Mouse (Mus musculus) limb, embryonic 13.5 days (tissue): Measurements from ENCODE around the gene Rfc1. TPM values are rescaled to one million over a fixed set of nuclear protein-coding genes. Genes with fewer than 3 reads are reported as not detected.
"Not testable (repeated sequence)": the region's sequence is repeated elsewhere in the genome, so short reads cannot be mapped to it uniquely, and the experiment has no call there.

ENCODE experiments used
- ATAC-seq: fragments of 200-750 bp; cut with Nextera tagmentation; 2 replicates; pipeline ENCODE4 v1.8.0; 2017; ENCODE audit warnings: low read depth, moderate number of reproducible peaks, moderate TSS enrichment; ENCODE audit not compliant: low FRiP score
- H3K27ac ChIP-seq: fragments of 300-500 bp; sonication (generic); 2 replicates; pipeline ENCODE4 v1.5.1; 2015; ENCODE audit warnings: inconsistent platforms, mild to moderate bottlenecking, moderate library complexity
- H3K27me3 ChIP-seq: fragments of 300-500 bp; sonication (generic); 2 replicates; pipeline ENCODE4 v1.6.1; 2015; ENCODE audit warnings: mild to moderate bottlenecking, inconsistent platforms
- H3K36me3 ChIP-seq: fragments of 300-500 bp; sonication (generic); 2 replicates; pipeline ENCODE4 v1.6.1; 2015; ENCODE audit warnings: inconsistent platforms, mild to moderate bottlenecking, moderate library complexity
- H3K4me1 ChIP-seq: fragments of 300-500 bp; sonication (generic); 2 replicates; pipeline ENCODE4 v1.6.1; 2015; ENCODE audit warnings: inconsistent platforms
- H3K4me2 ChIP-seq: fragments of 300-500 bp; sonication (generic); replicated peaks from 2 replicates; pipeline ENCODE4 v1.6.1; 2015; ENCODE audit warnings: inconsistent platforms, mild to moderate bottlenecking, moderate library complexity
- H3K4me3 ChIP-seq: fragments of 300-500 bp; sonication (generic); 2 replicates; pipeline ENCODE4 v1.5.1; 2015; ENCODE audit warnings: moderate library complexity, mild to moderate bottlenecking, inconsistent platforms
- H3K9ac ChIP-seq: fragments of 300-500 bp; sonication (generic); 2 replicates; pipeline ENCODE4 v1.6.1; 2015; ENCODE audit warnings: mild to moderate bottlenecking, inconsistent platforms
- H3K9me3 ChIP-seq: fragments of 300-500 bp; sonication (generic); 2 replicates; pipeline ENCODE4 v1.6.1; 2016; ENCODE audit warnings: inconsistent platforms
- WGBS: fragments of 180-500 bp; shearing (Covaris S2); methylation state at CpG from one replicate; pipeline ENCODE4 v1.1.7; 2015; 5-methylcytosine and 5-hydroxymethylcytosine counted together
- polyA plus RNA-seq: library from polyadenylated mRNA; unstranded; fragments of >200 nt; fragmentation: Nextera tagmentation; extraction: Ambion mirVana; gene quantifications from 2 replicates; pipeline ENCODE4 v1.2.1, GENCODE M21; 2015

Gene Rfc1
- polyA plus RNA-seq, 1 experiment from 2014 or later, result 120 TPM

DNA sequence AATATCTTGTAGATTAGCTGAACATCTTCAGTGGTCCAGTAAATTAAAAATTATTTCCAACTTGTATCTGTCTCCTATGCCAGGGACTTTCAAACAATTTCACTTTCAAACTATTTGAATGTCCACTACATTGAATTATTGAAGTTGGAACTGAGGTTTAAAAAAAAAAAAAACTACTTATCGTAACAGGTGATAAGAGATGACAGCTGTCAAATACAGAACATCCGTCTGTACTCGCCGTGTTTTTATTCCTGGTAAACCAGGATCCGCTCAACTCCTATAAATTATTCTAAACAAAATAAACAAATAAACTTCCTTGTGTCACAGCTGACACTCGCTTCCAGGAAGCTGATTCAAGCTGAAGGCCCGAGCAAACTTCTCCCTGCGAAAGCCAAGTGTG lies 682 bp downstream of the Rfc1 start:
- WGBS, result 10% methylated on average over 8 of the region's 8 CpGs
- H3K4me2 ChIP-seq, result peak overlapping the region; percentile 83
- H3K9ac ChIP-seq, result peak overlapping the region; percentile 92
- no peak for ATAC-seq
- peaks cover 22% of the 10 kb centered on the region for H3K36me3 ChIP-seq
- peaks cover 4% of the 10 kb centered on the region; the same call in 1 of the 2 replicates for H3K9me3 ChIP-seq
- no peaks in the 10 kb centered on the region for H3K27me3 ChIP-seq
- H3K4me3 ChIP-seq, result peak overlapping the region; percentile 93
- no peak overlapping the region for H3K27ac ChIP-seq
- peaks cover 12% of the 10 kb centered on the region for H3K4me1 ChIP-seq

DNA sequence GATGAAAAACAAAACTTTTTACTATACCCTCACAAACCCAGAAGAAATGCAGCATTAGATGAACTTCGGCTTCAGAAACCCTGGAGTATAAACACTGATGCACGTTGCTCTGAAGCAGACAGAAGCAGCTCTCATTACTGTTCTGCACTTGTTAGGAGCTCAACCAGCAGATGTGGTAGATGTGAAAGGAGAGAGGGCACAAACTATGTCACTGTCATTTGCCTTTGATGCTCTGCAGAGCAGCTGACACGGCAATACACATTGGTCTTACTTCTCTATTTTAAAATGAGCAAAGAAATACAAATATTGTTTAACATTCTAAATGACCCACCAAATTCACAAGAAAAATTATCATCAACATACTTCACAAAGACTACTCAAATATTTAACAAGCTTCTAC lies 5.5 kb downstream of the Rfc1 start:
- no peak for ATAC-seq
- Histone ChIP-seq H3K27ac (no peak overlapping the region), H3K36me3 (peaks cover 22% of the 10 kb centered on the region), H3K4me3 (no peak overlapping the region), H3K4me1 (peaks cover 12% of the 10 kb centered on the region), H3K27me3 (no peaks in the 10 kb centered on the region), H3K4me2 (no peak overlapping the region), H3K9me3 (peaks cover 4% of the 10 kb centered on the region; the same call in 1 of the 2 replicates), H3K9ac (no peak overlapping the region)
- 86% methylated on average over 3 of the region's 3 CpGs for WGBS

DNA sequence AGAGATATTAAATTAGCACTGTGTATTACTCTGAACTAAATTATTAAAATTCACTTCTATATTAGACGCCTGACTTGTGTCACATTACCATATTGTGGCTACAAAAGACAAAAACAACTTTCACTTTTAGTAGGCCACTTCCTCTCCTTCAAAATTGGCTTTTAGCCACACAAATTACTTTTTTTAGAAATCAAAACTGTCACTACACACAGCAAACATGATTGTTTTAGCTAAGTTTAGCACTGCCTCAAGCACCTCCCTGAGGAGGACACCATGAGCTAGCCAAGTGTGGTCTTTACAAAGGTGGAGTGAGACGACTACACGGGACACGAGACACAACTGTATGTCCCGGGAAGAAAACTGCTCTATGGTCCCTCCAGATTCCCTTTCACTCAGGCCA lies 9.3 kb downstream of the Rfc1 start:
- no peaks in the 10 kb centered on the region for H3K27me3 ChIP-seq
- 82% methylated on average over 5 of the region's 5 CpGs for WGBS
- peaks cover 8% of the 10 kb centered on the region for H3K4me1 ChIP-seq
- no peaks in the 10 kb centered on the region for H3K9me3 ChIP-seq
- H3K4me3 ChIP-seq, result no peak overlapping the region
- H3K27ac ChIP-seq, result no peak overlapping the region
- no peak for ATAC-seq
- H3K4me2 ChIP-seq, result no peak overlapping the region
- H3K36me3 ChIP-seq, result peaks cover 2% of the 10 kb centered on the region; the same call in 1 of the 2 replicates
- no peak overlapping the region for H3K9ac ChIP-seq

DNA sequence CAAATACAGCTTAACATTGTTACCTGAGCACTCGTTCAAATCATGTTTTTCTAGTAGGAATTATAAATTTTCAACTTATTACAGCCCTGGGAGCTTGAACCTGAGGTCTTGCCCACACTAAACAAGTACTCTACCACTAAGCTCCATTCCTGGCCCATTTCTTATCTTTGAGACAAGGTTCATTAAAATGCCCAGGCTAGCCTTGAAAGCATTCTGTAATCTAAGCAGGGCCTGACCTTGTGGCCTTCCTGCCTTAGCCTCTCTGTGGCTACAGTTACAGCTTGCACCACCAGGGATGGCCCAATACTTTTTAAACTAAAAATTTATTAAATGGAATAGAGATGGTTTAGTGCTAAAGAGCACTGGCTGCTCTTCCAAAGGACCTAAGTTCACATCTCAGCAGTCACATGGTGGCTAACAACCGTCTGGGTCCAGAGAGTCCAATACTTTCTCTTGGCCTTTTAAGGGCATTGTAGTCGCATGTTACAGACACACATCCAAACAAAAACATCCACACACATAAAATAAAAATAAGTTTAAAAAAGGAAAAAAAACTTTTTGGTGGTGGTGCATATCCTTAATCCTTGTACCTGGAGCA lies 10.6 kb downstream of the Rfc1 start:
- H3K27ac ChIP-seq, result no peak overlapping the region
- H3K9ac ChIP-seq, result no peak overlapping the region
- no peak overlapping the region for H3K4me3 ChIP-seq
- ATAC-seq, result no peak
- no peaks in the 10 kb centered on the region for H3K9me3 ChIP-seq
- no peaks in the 10 kb centered on the region; the same call in 1 of the 2 replicates for H3K36me3 ChIP-seq
- H3K27me3 ChIP-seq, result no peaks in the 10 kb centered on the region
- 87% methylated on average over 3 of the region's 3 CpGs for WGBS
- H3K4me1 ChIP-seq, result peaks cover 8% of the 10 kb centered on the region
- no peak overlapping the region for H3K4me2 ChIP-seq

DNA sequence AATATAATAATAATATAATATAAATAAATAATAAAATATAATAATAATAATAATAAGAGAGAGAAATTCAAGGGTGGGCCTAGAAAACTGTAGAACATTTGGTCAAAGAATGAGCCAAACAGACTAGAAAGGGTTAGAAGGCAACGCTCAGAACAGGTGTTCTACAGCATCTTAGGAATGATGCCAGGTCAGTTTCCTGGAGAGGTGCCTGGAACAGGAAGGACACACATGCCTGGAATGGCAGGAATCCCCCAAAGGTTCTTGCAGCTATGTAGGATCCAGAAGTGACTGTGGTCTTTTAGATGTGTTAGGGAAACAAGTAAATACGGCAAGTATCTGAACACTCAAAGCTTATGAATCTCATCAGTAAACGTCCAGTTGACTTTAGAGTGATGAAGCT lies 11.2 kb downstream of the Rfc1 start:
- Histone ChIP-seq H3K4me2 (no peak overlapping the region), H3K9ac (no peak overlapping the region), H3K4me1 (peaks cover 8% of the 10 kb centered on the region), H3K9me3 (no peaks in the 10 kb centered on the region), H3K36me3 (peaks cover 1% of the 10 kb centered on the region), H3K27ac (no peak overlapping the region), H3K27me3 (no peaks in the 10 kb centered on the region), H3K4me3 (no peak overlapping the region)
- no peak for ATAC-seq
- WGBS, result 86% methylated on average over 3 of the region's 3 CpGs

DNA sequence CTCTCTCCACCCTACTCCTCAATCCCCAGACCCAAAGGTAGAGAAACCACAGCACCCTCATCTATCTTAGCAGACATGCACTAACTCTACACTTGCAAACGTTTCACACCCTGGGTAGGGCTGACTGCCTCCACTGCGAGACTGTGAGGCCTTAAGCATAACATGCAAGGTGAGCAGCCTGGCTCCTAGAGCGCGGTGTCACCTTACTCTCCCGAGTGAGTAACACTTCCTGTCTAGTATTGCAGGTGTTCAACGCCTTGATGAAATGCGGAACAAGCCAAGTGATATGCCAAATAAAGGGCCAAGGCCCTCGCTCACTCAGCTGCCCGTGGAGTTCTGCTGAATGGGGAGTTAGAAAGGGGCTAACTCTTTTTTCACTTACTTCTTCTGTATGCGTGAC lies 13.3 kb downstream of the Rfc1 start:
- H3K27ac ChIP-seq, result no peak overlapping the region
- no peak overlapping the region for H3K4me3 ChIP-seq
- H3K4me2 ChIP-seq, result no peak overlapping the region
- H3K9me3 ChIP-seq, result no peaks in the 10 kb centered on the region
- H3K4me1 ChIP-seq, result peaks cover 8% of the 10 kb centered on the region
- 47% methylated on average over 10 of the region's 10 CpGs for WGBS
- H3K27me3 ChIP-seq, result no peaks in the 10 kb centered on the region
- no peak overlapping the region for H3K9ac ChIP-seq
- ATAC-seq, result no peak
- H3K36me3 ChIP-seq, result peaks cover 20% of the 10 kb centered on the region

DNA sequence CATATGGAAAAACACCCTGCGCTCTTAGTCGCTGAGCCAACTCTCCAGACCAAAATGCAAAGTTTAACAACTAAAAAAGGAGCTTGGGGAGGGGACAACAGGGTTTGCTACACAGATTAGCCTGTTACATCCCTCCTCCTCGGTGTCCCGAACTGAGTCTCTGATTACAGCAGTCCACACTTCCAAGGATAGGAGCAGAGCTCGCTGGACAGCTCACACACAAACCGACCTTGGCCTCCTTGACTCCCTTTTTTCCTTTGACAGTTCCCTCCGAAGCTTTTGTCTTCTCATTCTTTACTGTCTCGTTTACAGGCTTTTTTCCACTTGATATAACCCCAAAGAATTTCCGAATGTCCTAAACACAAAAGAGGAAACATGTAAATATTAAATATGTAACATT lies 16.3 kb downstream of the Rfc1 start:
- H3K4me1 ChIP-seq, result peaks cover 8% of the 10 kb centered on the region
- 86% methylated on average over 9 of the region's 9 CpGs for WGBS
- no peak overlapping the region for H3K4me3 ChIP-seq
- peaks cover 47% of the 10 kb centered on the region for H3K36me3 ChIP-seq
- H3K4me2 ChIP-seq, result no peak overlapping the region
- H3K27ac ChIP-seq, result no peak overlapping the region
- no peaks in the 10 kb centered on the region for H3K9me3 ChIP-seq
- ATAC-seq, result no peak
- H3K9ac ChIP-seq, result no peak overlapping the region
- H3K27me3 ChIP-seq, result no peaks in the 10 kb centered on the region

DNA sequence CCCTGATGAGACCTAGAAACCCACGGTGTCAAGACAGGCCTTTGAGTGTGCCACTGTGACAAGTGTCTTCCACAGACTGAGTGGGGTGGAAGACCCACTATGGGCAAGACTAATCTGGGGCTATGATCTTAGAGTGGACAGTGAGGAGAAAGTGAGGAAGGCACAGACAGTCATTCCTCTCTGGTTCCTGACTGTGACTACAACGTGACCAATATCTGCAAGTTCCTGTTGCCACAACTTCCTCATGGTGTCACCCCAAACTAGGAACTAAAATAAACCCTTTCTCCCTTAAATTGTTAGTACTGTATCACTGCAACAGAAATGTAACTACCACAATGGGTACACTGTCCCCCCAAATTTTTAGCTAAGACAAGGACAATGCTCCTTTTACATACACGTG lies 26.6 kb downstream of the Rfc1 start:
- Histone ChIP-seq H3K27ac (no peak overlapping the region), H3K4me1 (no peaks in the 10 kb centered on the region), H3K4me2 (no peak overlapping the region), H3K9ac (no peak overlapping the region), H3K4me3 (no peak overlapping the region), H3K27me3 (no peaks in the 10 kb centered on the region), H3K36me3 (peaks cover 80% of the 10 kb centered on the region), H3K9me3 (no peaks in the 10 kb centered on the region)
- 93% methylated on average over 3 of the region's 3 CpGs for WGBS
- ATAC-seq, result no peak

DNA sequence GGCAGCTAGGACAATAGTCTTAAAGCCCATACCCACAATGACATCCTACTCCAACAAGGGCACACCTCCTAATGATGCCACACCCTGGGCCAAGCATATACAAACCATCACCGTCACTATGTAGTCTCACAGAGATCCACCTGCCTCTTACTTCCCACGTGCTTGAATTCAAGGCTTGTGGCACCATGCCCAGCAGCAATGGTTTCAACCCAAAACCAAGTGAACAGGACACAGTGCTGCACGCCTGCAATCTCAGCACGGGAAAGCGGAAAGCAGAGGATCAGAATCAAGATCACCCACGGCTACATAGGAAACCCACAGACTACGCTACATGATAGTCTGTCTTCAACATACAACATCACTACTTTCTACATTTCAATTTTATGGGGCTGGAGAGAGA lies 27.3 kb downstream of the Rfc1 start:
- peaks cover 76% of the 10 kb centered on the region for H3K36me3 ChIP-seq
- H3K27ac ChIP-seq, result no peak overlapping the region
- H3K4me2 ChIP-seq, result no peak overlapping the region
- WGBS, result 96% methylated on average over 7 of the region's 7 CpGs
- no peak overlapping the region for H3K9ac ChIP-seq
- no peak overlapping the region for H3K4me3 ChIP-seq
- ATAC-seq, result no peak
- H3K27me3 ChIP-seq, result no peaks in the 10 kb centered on the region
- H3K4me1 ChIP-seq, result no peaks in the 10 kb centered on the region
- no peaks in the 10 kb centered on the region for H3K9me3 ChIP-seq

DNA sequence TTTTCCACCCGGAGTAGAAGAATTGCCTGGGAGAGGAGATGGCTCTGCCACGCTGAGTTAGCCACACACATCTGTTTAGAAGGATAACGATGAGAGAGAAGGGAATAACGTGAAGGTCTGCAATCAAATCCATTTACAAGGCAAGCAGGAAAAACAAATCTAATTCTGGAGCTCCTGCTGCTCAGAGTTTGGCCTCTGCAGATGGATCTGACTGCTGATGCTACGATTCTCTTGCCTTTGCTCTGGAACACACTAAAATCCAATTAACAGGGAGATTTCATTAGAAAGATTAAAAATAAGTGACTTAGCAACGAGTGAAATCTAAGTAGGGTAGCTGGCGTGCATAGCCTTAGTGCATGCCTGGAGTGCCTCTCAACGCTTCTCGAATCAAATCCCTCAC lies 30.0 kb downstream of the Rfc1 start:
- ATAC-seq, result no peak
- Histone ChIP-seq H3K9ac (no peak overlapping the region), H3K4me1 (no peaks in the 10 kb centered on the region), H3K4me3 (no peak overlapping the region), H3K27me3 (no peaks in the 10 kb centered on the region), H3K9me3 (no peaks in the 10 kb centered on the region), H3K27ac (no peak overlapping the region), H3K36me3 (peaks cover 70% of the 10 kb centered on the region), H3K4me2 (no peak overlapping the region)
- 70% methylated on average over 9 of the region's 9 CpGs for WGBS

DNA sequence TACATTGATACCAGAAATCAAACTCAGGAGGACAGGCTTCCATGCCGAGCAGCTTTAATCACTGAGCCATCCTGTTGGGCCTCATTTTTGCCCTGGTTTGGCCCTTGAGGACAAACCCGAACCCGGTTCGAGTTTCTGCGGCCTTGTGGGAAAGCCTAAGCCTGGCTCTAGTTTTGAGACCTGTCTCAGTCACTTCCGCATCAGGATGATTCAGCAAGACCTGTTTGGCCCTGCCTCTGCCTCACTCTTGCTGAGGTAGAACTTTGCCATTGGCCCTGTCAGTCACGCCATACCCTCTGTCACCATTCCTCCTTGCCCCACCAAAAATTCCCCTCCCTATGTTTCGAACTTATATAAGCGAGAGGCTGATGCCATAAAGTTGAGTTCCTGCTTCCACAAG lies 35.3 kb downstream of the Rfc1 start:
- H3K9me3 ChIP-seq, result no peaks in the 10 kb centered on the region
- ATAC-seq, result no peak
- no peak overlapping the region for H3K4me2 ChIP-seq
- no peak overlapping the region for H3K9ac ChIP-seq
- no peak overlapping the region for H3K4me3 ChIP-seq
- 89% methylated on average over 9 of the region's 9 CpGs for WGBS
- H3K27me3 ChIP-seq, result no peaks in the 10 kb centered on the region
- no peak overlapping the region for H3K27ac ChIP-seq
- H3K36me3 ChIP-seq, result peaks cover 60% of the 10 kb centered on the region
- no peaks in the 10 kb centered on the region for H3K4me1 ChIP-seq

DNA sequence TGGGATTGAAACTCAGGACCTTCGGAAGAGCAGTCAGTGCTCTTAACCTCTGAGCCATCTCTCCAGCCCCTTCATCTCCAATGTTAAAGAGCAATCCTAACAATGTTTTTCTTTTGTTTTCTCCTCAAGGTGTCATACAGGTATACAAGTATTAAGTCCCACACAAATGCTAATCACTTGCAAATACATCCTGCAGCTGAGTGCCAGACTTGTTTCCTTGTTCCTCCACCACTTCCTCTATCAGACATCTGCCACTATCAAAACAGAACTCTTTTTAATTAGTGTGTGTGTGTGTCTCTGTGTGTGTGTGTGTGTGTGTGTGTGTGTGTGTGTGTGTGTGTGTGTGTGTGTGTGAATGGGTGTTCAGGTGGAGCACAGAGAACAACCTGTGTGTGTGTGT lies 35.8 kb downstream of the Rfc1 start:
- WGBS, result 92% methylated on average over 1 of the region's 1 CpGs
- H3K9me3 ChIP-seq, ATAC-seq, H3K27ac ChIP-seq, H3K4me3 ChIP-seq, H3K4me1 ChIP-seq, H3K27me3 ChIP-seq, H3K4me2 ChIP-seq, H3K9ac ChIP-seq: not testable (repeated sequence)
- peaks cover 60% of the 10 kb centered on the region for H3K36me3 ChIP-seq

DNA sequence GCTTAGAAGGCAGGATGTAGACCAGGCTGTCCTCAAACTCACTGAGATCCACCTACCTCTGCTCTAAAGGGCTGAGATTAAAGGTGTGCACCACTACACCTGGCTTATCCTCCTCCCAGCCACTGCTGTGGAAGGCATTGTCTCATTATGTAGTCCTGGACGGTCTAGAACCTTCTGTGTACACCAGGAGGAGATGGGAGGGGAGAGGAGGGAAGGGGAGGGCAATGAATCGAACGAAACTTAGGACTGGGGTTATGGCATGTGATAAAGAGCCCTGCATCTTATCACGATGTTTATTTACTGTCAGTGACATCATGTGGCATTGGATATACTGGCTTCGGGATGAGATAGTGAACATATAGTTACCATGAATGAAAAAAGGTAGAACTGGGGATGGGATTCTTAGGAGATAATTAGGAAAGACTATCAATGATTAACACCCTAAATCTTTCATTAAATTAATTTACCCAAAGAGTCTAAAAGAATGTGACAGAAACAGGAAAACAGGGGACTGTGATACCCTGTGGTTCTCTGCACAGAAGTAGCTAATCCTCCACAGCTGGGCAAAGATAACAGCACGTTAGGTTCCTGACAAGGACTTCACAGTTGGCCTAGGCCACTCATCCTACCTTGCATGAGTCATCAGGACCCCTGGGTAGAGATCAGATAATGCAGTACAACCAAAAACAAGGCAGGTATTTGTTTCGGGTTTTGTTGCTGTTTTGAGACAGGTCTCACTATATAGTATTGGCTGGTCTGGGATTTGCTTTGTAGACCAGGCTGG lies 37.1 kb downstream of the Rfc1 start:
- no peaks in the 10 kb centered on the region for H3K9me3 ChIP-seq
- no peak overlapping the region for H3K9ac ChIP-seq
- H3K4me2 ChIP-seq, result no peak overlapping the region
- H3K27ac ChIP-seq, result no peak overlapping the region
- H3K4me3 ChIP-seq, result no peak overlapping the region
- 89% methylated on average over 7 of the region's 7 CpGs for WGBS
- H3K27me3 ChIP-seq, result no peaks in the 10 kb centered on the region
- ATAC-seq, result no peak
- peaks cover 63% of the 10 kb centered on the region for H3K36me3 ChIP-seq
- no peaks in the 10 kb centered on the region for H3K4me1 ChIP-seq
